Mouse (Mus musculus) embryo, embryonic 10.5 days (tissue): Measurements from ENCODE around the gene Cfl1.
"Not testable (repeated sequence)": the region's sequence is repeated elsewhere in the genome, so short reads cannot be mapped to it uniquely, and the experiment has no call there.

Experiments
- DNase-seq: peaks from one replicate; pipeline ENCODE4 v3.0.0-alpha.2; 2015; ENCODE audit warnings: low spot score

Cfl1 gene

DNA sequence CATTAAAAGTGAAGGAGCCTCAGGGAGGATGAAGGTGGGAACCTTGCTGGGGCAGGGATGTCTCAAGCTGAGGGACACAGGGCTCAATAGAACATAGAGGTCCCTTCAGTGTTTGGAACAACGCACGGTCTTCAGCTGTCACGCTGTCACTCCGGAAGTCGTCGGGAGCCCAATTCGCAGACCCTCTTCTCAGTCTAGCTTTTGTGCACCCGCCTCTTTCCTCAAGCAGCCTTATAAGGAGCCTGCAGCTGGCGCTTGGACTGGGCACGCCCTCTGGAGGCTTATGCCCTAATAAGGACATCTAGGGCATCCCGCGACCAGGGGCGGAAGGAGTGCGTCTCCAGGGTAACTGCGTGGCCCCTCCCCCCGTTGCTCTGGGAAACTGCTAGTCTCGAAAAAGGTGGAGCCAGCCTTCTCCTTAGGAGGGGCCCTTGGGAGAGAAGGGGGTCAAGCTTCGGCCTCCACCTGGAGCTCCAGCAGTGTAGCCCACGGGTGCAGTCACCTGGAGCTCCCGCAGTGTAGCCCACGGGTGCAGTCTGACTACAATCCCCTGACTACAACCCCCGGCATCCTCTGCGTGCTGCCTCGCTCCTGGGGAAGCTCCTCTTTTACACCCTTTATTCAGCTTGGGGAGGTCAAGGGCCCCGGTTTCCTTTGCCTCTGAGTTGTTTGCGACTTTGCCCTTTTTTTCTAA is 1.2 kb upstream of the Cfl1 start:
- DNase-seq, result peak; percentile 100

DNA sequence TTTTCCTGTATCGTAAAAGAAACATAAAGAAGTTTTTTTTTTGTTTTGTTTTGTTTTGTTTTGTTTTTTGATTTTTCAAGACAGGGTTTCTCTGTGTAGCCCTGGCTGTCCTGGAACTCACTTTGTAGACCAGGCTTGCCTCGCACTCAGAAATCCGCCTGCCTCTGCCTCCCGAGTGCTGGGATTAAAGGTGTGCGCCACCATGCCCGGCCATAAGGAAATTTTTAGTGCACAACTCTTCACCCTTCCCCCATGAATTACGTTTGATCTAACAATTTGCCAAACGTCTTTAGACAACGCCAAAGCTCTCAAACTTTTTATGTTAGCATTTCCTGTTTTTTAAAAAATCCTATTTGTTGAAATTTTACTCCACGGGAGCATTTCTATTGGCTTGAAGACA is 534 bp upstream of the Cfl1 start:
- not testable (repeated sequence) for DNase-seq

DNA sequence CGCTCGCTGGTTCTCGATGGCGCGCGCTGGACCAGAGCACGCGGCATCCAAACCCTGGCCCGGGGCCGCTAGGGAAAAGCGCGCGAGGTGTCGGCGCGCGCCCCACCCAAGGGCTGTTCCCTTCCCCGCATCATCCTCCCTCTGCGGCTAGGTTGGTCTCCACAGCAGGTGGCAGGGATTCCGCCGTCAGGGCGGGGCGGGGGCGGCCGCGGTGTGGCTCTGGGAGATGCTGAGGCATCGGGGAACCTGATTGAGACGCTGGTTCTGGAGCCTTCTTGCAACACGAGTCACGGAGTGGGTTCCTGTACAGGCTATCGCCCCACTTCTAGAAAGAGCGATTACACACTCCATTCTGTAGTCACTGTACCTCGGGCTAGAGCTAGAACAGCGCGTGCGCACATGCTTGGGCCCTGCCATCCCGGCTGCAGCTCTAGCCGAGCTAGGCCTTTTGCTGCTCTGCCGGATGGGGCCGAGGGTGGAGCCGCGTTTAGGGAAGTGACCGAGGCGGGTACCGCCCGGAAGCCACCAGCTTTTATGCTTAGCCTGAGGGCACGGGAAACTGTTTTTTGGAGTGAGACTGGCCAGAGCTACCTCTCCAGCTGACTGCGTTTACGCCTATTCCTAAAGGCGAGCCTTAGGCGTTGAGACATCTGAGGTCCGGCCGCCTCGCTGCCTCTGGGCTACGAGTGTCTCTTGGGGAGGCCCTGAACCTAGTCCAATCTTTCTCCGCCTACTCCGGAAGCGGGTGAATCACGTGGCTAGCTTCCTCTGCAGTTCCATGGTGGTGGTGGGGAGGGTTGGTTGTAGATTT is 848 bp downstream of the Cfl1 start:
- peak; percentile 86 for DNase-seq

DNA sequence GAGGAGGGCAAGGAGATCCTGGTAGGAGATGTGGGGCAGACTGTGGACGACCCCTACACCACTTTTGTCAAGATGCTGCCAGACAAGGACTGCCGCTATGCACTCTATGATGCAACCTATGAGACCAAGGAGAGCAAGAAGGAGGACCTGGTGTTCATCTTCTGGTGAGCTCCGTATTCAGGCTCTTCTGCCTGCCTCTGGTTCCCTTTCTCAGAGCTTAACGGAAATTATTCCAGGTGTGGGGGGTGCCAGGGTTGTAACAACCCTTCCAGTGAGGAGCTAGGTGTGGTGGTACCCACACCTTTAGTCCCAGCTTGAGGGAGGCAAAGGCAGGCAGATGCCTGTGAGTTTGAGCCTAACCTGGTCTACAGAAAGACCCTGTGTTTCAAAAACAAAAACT is 2.4 kb downstream of the Cfl1 start:
- no peak for DNase-seq

DNA sequence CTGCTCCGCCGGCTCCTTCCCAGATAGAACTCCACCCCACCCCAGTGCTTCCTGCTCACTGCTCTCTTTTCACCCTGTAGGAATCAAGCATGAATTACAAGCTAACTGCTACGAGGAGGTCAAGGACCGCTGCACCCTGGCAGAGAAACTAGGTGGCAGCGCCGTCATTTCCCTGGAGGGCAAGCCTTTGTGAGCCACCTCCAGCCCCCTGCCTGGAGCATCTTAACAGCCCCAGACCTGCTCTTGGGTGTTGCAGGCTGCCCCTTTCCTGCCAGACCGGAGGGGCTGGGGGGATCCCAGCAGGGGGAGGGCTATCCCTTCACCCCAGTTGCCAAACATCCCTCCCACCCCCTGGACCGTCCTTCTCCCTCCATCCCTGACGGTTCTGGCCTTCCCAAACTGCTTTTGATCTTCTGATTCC is 3.1 kb downstream of the Cfl1 start:
- DNase-seq, result not testable (repeated sequence)

DNA sequence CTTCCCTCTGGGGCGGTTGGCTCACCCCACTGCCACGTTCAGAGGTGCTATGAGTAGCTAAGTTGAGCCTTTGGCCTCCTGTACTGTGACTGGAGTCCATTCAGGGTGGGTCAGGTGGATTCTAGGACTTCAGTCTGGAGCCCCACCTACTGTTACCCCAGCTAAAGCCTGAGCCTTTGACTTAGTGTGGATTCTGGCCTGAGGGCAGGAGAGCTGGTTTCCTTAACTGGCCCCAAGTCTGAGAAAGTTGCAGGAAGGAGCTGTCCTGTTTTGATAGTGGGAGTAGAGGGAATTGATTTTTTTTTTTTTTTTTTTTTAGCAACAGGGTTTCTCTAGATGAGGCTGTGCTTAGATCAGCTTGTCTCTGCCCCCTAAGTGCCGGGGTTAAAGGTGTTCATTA is 4.1 kb downstream of the Cfl1 start:
- DNase-seq, result no peak

DNA sequence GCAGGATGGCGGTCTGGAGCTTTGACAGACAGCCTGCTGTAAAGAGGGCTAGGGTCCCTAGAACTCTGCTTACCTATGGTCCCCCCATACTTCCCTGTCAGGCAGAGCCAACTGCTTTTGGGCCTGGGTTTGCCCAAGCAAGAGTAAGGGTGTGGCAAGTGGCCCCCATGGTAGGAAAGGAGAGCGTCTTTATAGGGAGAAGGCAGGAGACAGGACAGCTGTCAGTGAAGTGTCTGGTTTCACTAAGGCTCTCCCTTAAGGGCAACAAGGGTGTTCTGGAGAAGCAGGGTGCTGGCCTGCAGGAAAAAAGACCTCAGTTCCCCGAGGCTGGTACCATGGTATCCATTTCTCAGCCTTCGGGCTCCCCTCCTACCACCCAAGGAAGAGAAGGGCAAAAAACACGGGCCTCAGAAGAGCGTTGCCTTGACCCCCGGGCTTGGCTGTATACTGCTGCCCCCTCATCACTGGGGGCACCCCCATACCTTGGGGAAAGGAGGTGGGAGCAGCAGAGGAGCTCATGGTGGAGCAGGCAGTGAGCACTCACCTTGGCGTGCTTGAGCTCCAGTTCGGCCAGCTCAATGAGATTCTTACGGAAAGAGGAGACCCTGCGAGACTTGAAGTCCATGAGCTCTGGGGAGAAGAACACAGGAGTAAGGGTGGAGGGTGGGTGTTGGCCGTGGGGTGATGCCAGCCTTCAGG is 5.2 kb downstream of the Cfl1 start:
- no peak for DNase-seq

DNA sequence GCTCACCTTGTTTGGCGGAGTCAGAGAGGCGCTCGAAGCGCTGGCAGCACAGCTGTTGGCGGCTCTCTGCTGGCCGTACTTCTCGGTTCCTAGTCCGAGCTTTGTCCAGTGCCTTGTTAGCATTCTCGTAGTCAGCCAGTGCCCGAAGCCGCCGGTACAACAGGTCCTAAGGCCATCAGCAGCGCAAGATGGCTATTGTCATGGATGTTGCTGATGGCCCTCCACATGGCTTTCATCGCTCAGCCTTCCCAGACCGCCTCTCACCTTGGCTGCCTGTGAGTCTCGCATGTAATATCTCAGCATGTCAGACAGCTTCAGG is 5.8 kb downstream of the Cfl1 start:
- no peak for DNase-seq

DNA sequence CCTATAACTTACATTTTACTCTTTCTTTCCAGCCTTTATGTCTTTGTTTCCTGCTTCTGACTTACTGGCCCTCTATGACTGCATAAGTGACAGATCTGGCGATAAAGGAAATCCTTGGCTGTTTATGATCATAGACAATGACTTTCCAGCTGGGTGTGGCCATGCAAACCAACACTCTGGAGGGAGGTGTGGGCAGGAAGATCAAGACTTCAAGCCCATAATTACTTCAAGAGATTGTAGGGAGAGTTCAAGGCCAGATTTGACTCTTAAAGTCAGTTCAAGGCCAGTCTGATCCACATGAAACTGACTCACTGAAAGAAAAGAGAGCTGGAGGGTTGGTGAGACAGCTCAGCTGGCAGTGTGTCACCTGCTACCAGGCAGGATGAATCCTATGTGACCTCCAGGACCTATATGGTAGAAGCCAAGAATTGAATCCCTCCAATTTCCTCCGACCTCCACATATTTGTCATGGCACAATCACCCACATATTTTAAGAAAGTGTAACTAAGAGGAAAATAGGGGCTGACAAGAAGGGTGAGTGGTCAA is 10.1 kb downstream of the Cfl1 start:
- DNase-seq, result no peak

DNA sequence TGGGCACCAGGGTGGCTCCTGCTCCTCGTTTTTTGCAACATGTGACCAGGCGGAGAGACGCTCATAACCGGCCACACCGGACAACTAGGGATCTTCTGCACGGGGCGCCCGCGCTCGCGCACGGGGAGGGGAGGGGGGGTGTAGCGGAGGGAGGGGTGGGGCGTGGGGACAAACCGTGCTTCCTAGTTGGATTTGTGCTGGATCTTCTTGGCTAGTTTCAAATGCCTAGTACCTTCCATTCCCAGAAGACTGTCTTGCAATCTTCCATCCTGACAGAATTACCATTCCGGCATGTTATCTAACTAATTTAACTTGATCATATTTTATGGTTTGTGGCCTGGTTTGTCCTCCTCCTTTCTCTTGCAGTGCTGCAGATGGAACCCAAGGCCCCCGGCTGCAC is 13.4 kb downstream of the Cfl1 start, which contains the start of gene 1700020D05Rik:
TSS of gene 1700020D05Rik (minus strand) at position 101 of the 400 bp plus-strand sequence.
- no peak for DNase-seq

DNA sequence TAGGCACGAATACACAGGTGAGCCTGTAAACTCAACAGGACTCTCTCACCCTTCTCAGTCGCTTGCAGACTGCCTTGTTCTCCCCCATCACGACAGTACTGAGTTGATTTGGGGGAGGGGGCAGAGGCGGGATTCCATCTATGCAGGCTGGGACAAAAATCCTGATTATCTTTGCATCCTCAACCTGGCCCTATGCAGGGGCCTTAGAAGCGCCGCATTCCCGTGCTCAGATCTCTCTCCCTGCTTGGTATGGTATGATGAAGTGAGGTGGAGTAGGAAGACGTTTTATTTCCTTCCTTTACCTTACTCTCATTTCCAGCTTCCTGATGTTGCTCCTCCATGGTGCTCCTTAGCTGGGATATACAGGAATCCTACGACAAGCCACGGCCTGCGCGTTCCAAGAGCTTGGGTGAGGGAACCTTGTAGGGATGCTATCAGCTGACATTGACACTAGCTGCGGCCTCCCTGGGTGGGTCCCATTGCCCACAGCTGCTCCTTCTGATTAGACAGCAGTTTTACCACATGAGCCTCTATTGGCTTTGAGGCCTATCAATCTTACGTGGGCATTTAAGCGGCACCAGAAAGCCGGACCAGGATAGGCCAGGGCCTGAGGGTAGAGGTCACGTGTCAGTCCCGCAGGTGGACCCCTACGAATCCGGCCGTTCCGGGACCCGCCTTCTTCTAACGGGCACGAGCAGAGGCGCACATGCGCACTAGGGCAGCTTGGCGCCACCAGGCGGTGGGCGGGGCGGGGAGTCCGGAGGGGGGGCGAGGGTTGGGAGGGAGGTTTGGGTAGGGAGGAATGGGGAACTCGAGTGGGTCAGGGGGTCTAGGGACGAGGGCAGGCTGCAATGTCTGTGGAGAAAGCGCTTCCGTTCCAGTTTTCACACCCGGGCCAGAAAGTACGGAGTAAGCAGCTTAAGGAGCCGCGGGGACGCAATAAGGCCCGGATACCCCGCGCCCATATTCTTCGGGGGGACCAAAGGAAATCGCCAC is 20.1 kb downstream of the Cfl1 start, which contains the start of gene Snx32:
TSS of gene Snx32 (minus strand) at position 508 of the 996 bp plus-strand sequence.
- peak; percentile 96 for DNase-seq

DNA sequence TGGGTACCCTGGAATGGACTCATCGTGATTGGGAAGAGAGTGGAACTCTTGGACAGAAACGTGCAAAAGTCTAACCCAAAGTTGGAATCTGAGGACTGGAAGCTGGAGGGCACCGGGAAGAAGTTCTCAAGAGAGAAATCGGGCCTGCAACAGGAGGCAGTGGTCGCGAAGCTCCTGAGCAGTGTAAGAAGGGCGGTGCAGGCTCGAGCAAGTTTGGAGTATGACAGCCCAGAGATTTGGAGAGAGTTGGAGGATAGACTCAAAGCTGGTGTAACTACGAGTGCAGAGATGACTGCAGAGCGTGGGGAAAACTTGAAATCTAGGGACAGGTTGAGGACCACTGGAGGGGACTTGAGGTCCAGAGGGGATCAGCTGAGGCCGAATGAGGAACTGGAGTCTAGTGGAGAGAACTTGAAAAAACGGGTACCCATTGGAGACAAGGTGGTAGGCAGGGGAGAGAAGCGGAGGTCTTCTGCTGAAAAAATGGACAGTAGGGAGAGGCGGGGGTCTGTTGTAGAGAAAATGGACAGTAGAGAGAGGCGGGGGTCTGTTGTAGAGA is 20.9 kb downstream of the Cfl1 start:
- DNase-seq, result no peak

DNA sequence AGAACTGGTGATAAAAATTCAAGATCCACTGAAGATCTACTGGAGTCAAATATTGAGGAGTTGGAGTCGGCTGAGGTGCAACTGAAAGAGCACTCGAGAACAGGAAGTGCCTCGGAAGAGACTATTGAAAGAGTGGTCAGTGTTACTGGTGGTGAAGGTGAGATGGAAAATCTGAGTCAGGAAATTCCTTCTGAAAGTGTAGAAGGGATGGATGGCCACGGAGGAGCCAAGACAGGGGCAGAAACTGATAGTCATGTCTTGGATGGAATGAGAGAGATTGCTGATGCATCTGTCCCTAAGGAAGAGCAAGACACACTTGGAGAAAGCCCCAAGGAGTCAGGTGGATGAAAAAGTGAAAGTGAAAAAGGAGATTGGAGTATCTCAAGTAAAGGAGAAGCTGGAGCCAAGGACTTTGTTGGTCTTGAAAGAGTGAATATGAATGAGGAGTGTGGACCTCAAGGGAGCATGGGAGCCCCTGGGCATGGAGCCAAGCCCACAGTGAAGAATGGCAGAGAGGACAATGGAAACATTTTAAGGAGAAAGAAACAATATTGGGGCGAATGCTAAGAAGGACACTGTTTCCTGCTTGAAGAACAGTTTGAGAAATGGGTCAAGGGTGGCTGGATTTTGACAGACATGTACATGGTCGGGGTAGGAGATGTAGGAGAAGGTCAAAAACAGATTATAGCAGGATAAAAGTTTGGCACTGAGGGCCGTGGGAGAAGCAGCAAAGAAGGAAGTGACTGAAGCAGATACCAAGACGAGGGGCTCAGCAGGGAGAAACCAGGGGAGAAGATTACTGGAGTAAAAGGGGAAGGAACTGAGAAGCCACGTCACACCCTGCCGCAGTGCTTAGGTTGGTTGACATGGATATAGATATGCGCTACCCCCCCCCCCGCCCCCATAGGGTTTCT is 22.1 kb downstream of the Cfl1 start:
- DNase-seq, result no peak

DNA sequence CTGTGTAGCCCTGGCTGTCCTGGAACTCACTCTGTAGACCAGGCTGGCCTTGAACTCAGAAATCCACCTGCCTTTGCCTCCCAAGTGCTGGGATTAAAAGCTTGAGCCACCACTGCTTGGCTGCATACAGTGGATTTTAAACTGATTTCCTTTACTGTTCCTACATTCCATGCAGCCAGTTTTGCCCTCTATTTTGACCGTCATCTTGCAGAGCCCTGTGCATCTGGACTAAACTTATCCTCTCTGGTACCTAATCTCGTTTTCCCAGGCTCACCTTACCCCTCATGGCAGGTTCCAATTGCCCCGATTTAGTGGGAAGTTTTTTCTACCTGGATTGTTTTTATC is 22.7 kb downstream of the Cfl1 start:
- no peak for DNase-seq

DNA sequence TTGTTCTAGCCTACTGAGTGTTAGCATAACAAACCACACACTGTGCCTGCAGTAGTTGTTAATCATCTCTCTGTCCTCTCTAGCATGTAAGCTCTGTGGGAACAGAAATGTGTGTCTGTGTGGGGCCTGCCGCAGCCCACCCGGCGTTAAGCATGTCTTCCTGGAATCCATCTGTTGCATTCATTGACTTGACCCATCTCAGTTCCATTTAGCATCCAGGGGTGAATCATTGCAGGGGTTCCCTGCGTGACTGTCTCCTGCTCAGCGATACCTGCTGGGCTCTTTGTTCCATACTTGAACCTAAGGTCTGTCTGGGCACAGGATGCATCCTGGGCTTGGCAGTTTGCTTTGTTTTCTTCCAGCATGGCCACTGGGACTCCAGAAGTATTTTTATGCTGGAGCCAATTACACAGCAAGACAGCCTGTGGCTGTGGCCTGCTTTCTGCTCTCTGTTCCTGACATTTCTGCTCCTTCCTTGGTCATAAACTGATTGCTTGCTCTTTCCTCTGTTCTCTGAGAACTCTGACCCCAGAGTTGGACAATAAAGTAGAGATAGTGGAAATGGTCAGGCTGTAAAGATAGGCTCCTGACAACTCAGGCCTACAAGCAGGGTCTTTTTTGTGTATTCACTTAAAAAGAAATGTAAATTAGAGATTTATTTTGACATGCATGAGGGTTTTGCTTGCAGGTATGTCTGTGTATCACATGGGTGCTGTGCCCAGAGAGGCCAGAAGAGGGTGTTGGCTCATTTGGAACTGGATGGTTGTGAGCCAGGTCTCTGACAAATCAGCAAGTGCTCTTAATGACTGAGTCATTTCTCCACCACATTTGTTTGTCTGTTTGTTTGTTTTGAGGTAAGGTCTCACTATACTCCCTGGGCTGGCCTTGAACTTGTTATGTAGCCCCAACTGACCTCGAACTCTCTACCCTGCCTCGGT is 25.9 kb downstream of the Cfl1 start:
- no peak for DNase-seq

DNA sequence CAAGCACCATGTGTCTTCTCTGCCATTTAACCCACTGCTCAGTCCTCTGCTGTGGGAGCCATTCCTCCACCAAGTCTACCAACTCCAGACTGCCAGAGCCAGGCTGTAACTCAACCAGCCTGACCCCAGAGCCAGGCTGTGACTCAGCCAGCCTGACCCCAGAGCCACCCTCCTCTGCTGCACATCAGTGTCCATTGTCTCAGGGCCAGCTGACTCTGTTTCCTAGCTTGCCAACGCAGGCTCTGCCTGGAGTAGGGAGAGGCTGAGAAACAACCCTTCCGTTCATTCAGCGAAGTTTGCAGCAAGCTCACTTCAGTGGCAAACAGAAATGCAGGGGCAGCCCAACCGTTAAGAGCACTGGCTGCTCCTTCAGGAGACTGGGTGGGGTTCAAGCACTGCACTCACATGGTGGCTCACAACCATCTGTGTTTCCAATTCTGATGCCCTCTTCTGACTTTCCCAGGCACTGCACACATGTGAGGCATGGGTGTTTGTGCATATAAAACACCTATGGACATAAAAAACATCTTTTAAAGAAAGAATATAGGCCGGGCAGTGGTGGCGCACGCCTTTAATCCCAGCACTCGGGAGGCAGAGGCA is 26.8 kb downstream of the Cfl1 start:
- DNase-seq, result no peak

DNA sequence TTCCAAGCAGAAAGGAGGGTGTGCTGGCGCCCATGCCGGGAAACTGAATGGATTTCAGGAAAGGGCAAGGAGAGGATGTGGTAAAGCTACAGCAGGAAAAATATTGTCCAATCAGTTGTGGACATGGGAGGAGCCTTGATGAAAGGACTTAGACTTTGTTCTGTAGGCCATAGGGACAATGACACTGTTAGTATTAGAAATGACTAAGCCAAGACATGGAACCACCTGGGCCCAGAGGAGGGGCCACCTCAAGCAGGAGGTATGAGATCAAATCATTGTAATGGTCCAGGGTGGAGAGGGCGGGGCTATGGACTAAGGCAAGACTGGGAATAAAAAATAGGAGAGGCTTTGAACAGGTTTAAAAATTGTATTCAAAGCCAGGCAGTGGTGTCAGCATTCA is 28.5 kb downstream of the Cfl1 start:
- no peak for DNase-seq

DNA sequence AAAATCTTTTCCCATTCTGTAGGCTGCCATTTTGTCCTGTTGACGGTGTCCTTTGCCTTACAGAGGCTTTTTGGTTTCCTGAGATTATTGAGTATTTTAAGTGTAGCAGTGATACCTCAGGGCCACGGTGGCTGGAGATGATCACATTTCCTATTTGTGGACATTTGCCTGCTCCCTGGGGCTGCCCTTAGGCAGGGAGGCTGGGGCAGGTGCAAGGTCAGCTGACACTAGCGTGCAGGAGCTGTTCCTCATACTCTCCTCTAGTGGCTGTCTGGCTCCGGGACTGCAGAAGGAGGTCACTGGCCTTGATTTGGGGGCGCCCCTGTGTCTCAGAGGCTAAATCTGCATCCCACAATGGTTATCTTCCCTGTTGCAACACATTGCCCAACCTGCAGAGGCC is 34.9 kb downstream of the Cfl1 start:
- DNase-seq, result no peak
